Mouse (Mus musculus): ENCODE measurements at regions not wholly inside any gene's neighbourhood (a gene's known extent, or its start where the extent isn't known, plus 50 kb on each side); places are given as distances from the start of the nearest gene placed in this dataset.

- DNase-seq (ENCODE audit: low spot score), result no peak
- H3K9ac ChIP-seq (ENCODE audit: low read length), result no peak overlapping the region
- H3K36me3 ChIP-seq (ENCODE audit: control insufficient read depth, insufficient read depth, low read length), result no peaks in the 10 kb centered on the region
- no peaks in the 10 kb centered on the region for H3K27me3 ChIP-seq (ENCODE audit: control insufficient read depth, insufficient read depth, low read length)
- no peaks in the 10 kb centered on the region for H3K9me3 ChIP-seq (ENCODE audit: control insufficient read depth, low read length)
- no peak overlapping the region for H3K27ac ChIP-seq (replicated peaks; ENCODE audit: low read depth, low read length)
- H3K4me1 ChIP-seq (ENCODE audit: control insufficient read depth, insufficient read depth, low read length), result no peaks in the 10 kb centered on the region
- WGBS, result 90% methylated on average over 4 of the region's 4 CpGs
- no peak for ATAC-seq (ENCODE audit: insufficient number of reproducible peaks, low FRiP score, low TSS enrichment, low read depth)
- H3K4me3 ChIP-seq (ENCODE audit: low read depth, low read length), result no peak overlapping the region
- H3K4me2 ChIP-seq (ENCODE audit: low read depth, severe bottlenecking), result no peak overlapping the region
These were observed 136.3 kb upstream of the Fmo9 start for GRCm38 (mm10) chr1:166817927-166818326.

- no peak overlapping the region for H3K9ac ChIP-seq (ENCODE audit: low read length)
- H3K27ac ChIP-seq (replicated peaks; ENCODE audit: low read depth, low read length), result no peak overlapping the region
- WGBS, result 77% methylated on average over 5 of the region's 5 CpGs
- no peak overlapping the region for H3K4me3 ChIP-seq (ENCODE audit: low read depth, low read length)
- H3K9me3 ChIP-seq (ENCODE audit: control insufficient read depth, low read length), result no peaks in the 10 kb centered on the region
- no peak for DNase-seq (ENCODE audit: low spot score)
- ATAC-seq (ENCODE audit: insufficient number of reproducible peaks, low FRiP score, low TSS enrichment, low read depth), result no peak
- H3K4me2 ChIP-seq (ENCODE audit: low read depth, severe bottlenecking), result no peak overlapping the region
- no peaks in the 10 kb centered on the region for H3K36me3 ChIP-seq (ENCODE audit: control insufficient read depth, insufficient read depth, low read length)
- H3K4me1 ChIP-seq (ENCODE audit: control insufficient read depth, insufficient read depth, low read length), result no peaks in the 10 kb centered on the region
- no peaks in the 10 kb centered on the region for H3K27me3 ChIP-seq (ENCODE audit: control insufficient read depth, insufficient read depth, low read length)
These were observed 137.0 kb upstream of the Fmo9 start for GRCm38 (mm10) chr1:166818682-166819081.

- no peaks in the 10 kb centered on the region for H3K36me3 ChIP-seq (ENCODE audit: control insufficient read depth, insufficient read depth, low read length)
- no peak overlapping the region for H3K27ac ChIP-seq (replicated peaks; ENCODE audit: low read depth, low read length)
- H3K27me3 ChIP-seq (ENCODE audit: control insufficient read depth, insufficient read depth, low read length), result no peaks in the 10 kb centered on the region
- no peak overlapping the region for H3K4me3 ChIP-seq (ENCODE audit: low read depth, low read length)
- H3K4me1 ChIP-seq (ENCODE audit: control insufficient read depth, insufficient read depth, low read length), result no peaks in the 10 kb centered on the region
- no peak overlapping the region for H3K9ac ChIP-seq (ENCODE audit: low read length)
- WGBS, result 76% methylated on average over 7 of the region's 7 CpGs
- no peaks in the 10 kb centered on the region for H3K9me3 ChIP-seq (ENCODE audit: control insufficient read depth, low read length)
- ATAC-seq (ENCODE audit: insufficient number of reproducible peaks, low FRiP score, low TSS enrichment, low read depth) (no peak), DNase-seq (ENCODE audit: low spot score) (no peak)
- no peak overlapping the region for H3K4me2 ChIP-seq (ENCODE audit: low read depth, severe bottlenecking)
These were observed 137.8 kb upstream of the Fmo9 start for GRCm38 (mm10) chr1:166819420-166819819.

- no peaks in the 10 kb centered on the region for H3K27me3 ChIP-seq (ENCODE audit: control insufficient read depth, insufficient read depth, low read length)
- H3K27ac ChIP-seq (replicated peaks; ENCODE audit: low read depth, low read length), result no peak overlapping the region
- ATAC-seq (ENCODE audit: insufficient number of reproducible peaks, low FRiP score, low TSS enrichment, low read depth) (no peak), DNase-seq (ENCODE audit: low spot score) (no peak)
- no peak overlapping the region for H3K4me3 ChIP-seq (ENCODE audit: low read depth, low read length)
- no peaks in the 10 kb centered on the region for H3K4me1 ChIP-seq (ENCODE audit: control insufficient read depth, insufficient read depth, low read length)
- no peaks in the 10 kb centered on the region for H3K36me3 ChIP-seq (ENCODE audit: control insufficient read depth, insufficient read depth, low read length)
- WGBS, result 90% methylated on average over 5 of the region's 5 CpGs
- no peaks in the 10 kb centered on the region for H3K9me3 ChIP-seq (ENCODE audit: control insufficient read depth, low read length)
- H3K9ac ChIP-seq (ENCODE audit: low read length), result no peak overlapping the region
- no peak overlapping the region for H3K4me2 ChIP-seq (ENCODE audit: low read depth, severe bottlenecking)
These were observed 138.4 kb upstream of the Fmo9 start for GRCm38 (mm10) chr1:166820050-166820449.

GRCm38 (mm10) chr1:166821146-166821545, 139.5 kb upstream of the Fmo9 start:
- Histone ChIP-seq H3K9me3 (ENCODE audit: control insufficient read depth, low read length) (no peaks in the 10 kb centered on the region), H3K27me3 (ENCODE audit: control insufficient read depth, insufficient read depth, low read length) (no peaks in the 10 kb centered on the region), H3K4me3 (ENCODE audit: low read depth, low read length) (no peak overlapping the region), H3K9ac (ENCODE audit: low read length) (no peak overlapping the region), H3K4me2 (ENCODE audit: low read depth, severe bottlenecking) (no peak overlapping the region), H3K4me1 (ENCODE audit: control insufficient read depth, insufficient read depth, low read length) (no peaks in the 10 kb centered on the region), H3K36me3 (ENCODE audit: control insufficient read depth, insufficient read depth, low read length) (no peaks in the 10 kb centered on the region), H3K27ac (replicated peaks; ENCODE audit: low read depth, low read length) (no peak overlapping the region)
- ATAC-seq (ENCODE audit: insufficient number of reproducible peaks, low FRiP score, low TSS enrichment, low read depth) (no peak), DNase-seq (ENCODE audit: low spot score) (peak; percentile 32)
- WGBS, result 46% methylated on average over 3 of the region's 3 CpGs

- Histone ChIP-seq H3K4me2 (ENCODE audit: low read depth, severe bottlenecking) (no peak overlapping the region), H3K9me3 (ENCODE audit: control insufficient read depth, low read length) (no peaks in the 10 kb centered on the region), H3K4me1 (ENCODE audit: control insufficient read depth, insufficient read depth, low read length) (no peaks in the 10 kb centered on the region), H3K27ac (replicated peaks; ENCODE audit: low read depth, low read length) (no peak overlapping the region), H3K27me3 (ENCODE audit: control insufficient read depth, insufficient read depth, low read length) (no peaks in the 10 kb centered on the region), H3K36me3 (ENCODE audit: control insufficient read depth, insufficient read depth, low read length) (no peaks in the 10 kb centered on the region), H3K4me3 (ENCODE audit: low read depth, low read length) (no peak overlapping the region), H3K9ac (ENCODE audit: low read length) (no peak overlapping the region)
- no peak for ATAC-seq (ENCODE audit: insufficient number of reproducible peaks, low FRiP score, low TSS enrichment, low read depth)
- no peak for DNase-seq (ENCODE audit: low spot score)
- WGBS, result 70% methylated on average over 1 of the region's 1 CpGs
These were observed 155.7 kb upstream of the Fmo9 start for GRCm38 (mm10) chr1:166837299-166837698.

- Histone ChIP-seq H3K4me1 (ENCODE audit: control insufficient read depth, insufficient read depth, low read length) (0 out of 2 replicates have a peak, but pooled peaks cover 3% of the 10 kb centered on the region), H3K4me2 (ENCODE audit: low read depth, severe bottlenecking) (no peak overlapping the region), H3K36me3 (ENCODE audit: control insufficient read depth, insufficient read depth, low read length) (no peaks in the 10 kb centered on the region), H3K27me3 (ENCODE audit: control insufficient read depth, insufficient read depth, low read length) (no peaks in the 10 kb centered on the region), H3K27ac (replicated peaks; ENCODE audit: low read depth, low read length) (no peak overlapping the region), H3K4me3 (ENCODE audit: low read depth, low read length) (no peak overlapping the region), H3K9me3 (ENCODE audit: control insufficient read depth, low read length) (no peaks in the 10 kb centered on the region), H3K9ac (ENCODE audit: low read length) (no peak overlapping the region)
- ATAC-seq (ENCODE audit: insufficient number of reproducible peaks, low FRiP score, low TSS enrichment, low read depth) (0 out of 2 replicates have a peak, but pooled peaks have one; percentile 35), DNase-seq (ENCODE audit: low spot score) (peak; percentile 21)
- 52% methylated on average over 7 of the region's 7 CpGs for WGBS
These were observed 158.2 kb upstream of the Fmo9 start for GRCm38 (mm10) chr1:166839833-166840232.

GRCm38 (mm10) chr1:166843397-166843877, 157.8 kb upstream of the Fam78b start:
- H3K36me3 ChIP-seq (ENCODE audit: control insufficient read depth, insufficient read depth, low read length), result no peaks in the 10 kb centered on the region
- WGBS, result 3% methylated on average over 11 of the region's 11 CpGs

GRCm38 (mm10) chr1:166846566-166846965, 154.7 kb upstream of the Fam78b start:
- 89% methylated on average over 5 of the region's 5 CpGs for WGBS
- Histone ChIP-seq H3K9ac (ENCODE audit: low read length) (no peak overlapping the region), H3K27me3 (ENCODE audit: control insufficient read depth, insufficient read depth, low read length) (no peaks in the 10 kb centered on the region), H3K36me3 (ENCODE audit: control insufficient read depth, insufficient read depth, low read length) (no peaks in the 10 kb centered on the region), H3K27ac (replicated peaks; ENCODE audit: low read depth, low read length) (no peak overlapping the region), H3K4me1 (ENCODE audit: control insufficient read depth, insufficient read depth, low read length) (0 out of 2 replicates have a peak, but pooled peaks cover 3% of the 10 kb centered on the region), H3K9me3 (ENCODE audit: control insufficient read depth, low read length) (no peaks in the 10 kb centered on the region), H3K4me2 (ENCODE audit: low read depth, severe bottlenecking) (no peak overlapping the region), H3K4me3 (ENCODE audit: low read depth, low read length) (no peak overlapping the region)
- no peak for DNase-seq (ENCODE audit: low spot score)
- ATAC-seq (ENCODE audit: insufficient number of reproducible peaks, low FRiP score, low TSS enrichment, low read depth), result no peak

More at GRCm38 (mm10) chr1:166843397-166843877, 157.8 kb upstream of the Fam78b start:
- no peak overlapping the region for H3K4me2 ChIP-seq (ENCODE audit: low read depth, severe bottlenecking)
- no peak for ATAC-seq (ENCODE audit: insufficient number of reproducible peaks, low FRiP score, low TSS enrichment, low read depth)
- H3K27ac ChIP-seq (replicated peaks; ENCODE audit: low read depth, low read length), result no peak overlapping the region
- DNase-seq (ENCODE audit: low spot score), result peak; percentile 28
- H3K4me1 ChIP-seq (ENCODE audit: control insufficient read depth, insufficient read depth, low read length), result 0 out of 2 replicates have a peak, but pooled peaks cover 3% of the 10 kb centered on the region
- no peak overlapping the region for H3K4me3 ChIP-seq (ENCODE audit: low read depth, low read length)
- no peak overlapping the region for H3K9ac ChIP-seq (ENCODE audit: low read length)
- no peaks in the 10 kb centered on the region for H3K9me3 ChIP-seq (ENCODE audit: control insufficient read depth, low read length)
- no peaks in the 10 kb centered on the region for H3K27me3 ChIP-seq (ENCODE audit: control insufficient read depth, insufficient read depth, low read length)

All from limb, embryonic 11.5 days (tissue).